Mouse (Mus musculus) gastrocnemius, adult 8-10 months (tissue): ENCODE measurements around the gene Slc25a10. TPM values are rescaled to one million over a fixed set of nuclear protein-coding genes. Genes with fewer than 3 reads are reported as not detected.

Experiments used
- DNase-seq, 2 experiments: peaks; one replicate each; pipeline ENCODE4 v3.0.0; 2022; ENCODE audit warnings: low spot score in 2 of 2
- total RNA-seq, 4 experiments: library from RNA; stranded (reverse); gene quantifications; 2 replicates each; pipeline ENCODE4 v1.2.4; 2022

Gene Slc25a10
- total RNA-seq, 4 experiments from 2014 or later, result 1.9 to 5.0 (median 3.1) TPM

DNA sequence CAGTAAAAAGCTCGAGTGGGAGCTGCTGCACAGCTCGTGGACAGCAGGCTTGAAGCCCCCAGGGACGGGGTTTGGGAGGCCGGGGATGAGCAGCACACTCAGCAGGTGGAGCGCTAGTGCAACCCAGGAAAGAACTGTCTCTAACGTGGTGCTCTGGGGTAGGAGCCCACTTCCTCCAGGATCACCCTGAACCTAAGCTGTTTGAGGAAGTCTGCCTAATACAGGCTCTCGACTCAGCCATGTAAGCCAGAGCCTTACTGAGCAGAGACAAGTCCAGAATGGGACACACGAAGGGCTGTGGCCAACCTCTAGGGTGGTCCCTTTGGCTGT is 47.3 kb downstream of the Slc25a10 start:
- no peak for DNase-seq

GRCm38 (mm10) chr11:120539285-120540014 is 47.8 kb downstream of the Slc25a10 start:
- no peak for DNase-seq

- peak in 1 of 2 experiments; percentile 50 for DNase-seq
These were observed 50.3 kb downstream of the Slc25a10 start for GRCm38 (mm10) chr11:120541907-120542306.

- no peak for DNase-seq
These were observed 50.7 kb downstream of the Slc25a10 start for GRCm38 (mm10) chr11:120542376-120542775.

DNA sequence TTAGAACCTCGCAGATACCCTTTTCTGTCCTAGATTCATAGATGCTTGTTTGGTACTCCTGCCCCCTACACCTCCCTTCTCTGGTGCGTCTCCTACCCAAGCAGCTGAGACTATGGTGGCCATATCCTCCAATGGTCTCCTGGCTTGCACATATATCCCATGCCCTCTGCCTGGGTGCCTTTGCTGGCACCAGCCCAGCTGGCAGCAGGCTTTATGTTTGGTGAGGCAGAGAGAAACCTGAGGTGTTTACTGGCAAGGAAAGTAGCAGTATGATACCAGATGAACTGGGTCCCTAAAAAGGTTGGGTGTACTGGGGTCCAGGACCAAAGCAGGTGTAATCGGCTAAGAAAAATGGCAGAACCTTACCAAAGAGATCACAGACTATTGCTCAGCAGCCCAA is 54.3 kb downstream of the Slc25a10 start:
- DNase-seq, result peak in 1 of 2 experiments; percentile 60

- DNase-seq, result no peak
These were observed 55.8 kb downstream of the Slc25a10 start for GRCm38 (mm10) chr11:120547469-120547868.

GRCm38 (mm10) chr11:120548214-120548613 is 56.6 kb downstream of the Slc25a10 start:
- DNase-seq, result no peak

GRCm38 (mm10) chr11:120548786-120549167 is 57.1 kb downstream of the Slc25a10 start:
- DNase-seq, result no peak

Other genes with a start within 250 kb of the Slc25a10 start
- 100 to 1,000 TPM; 131 to 185 (median 162) TPM for gene Actg1, start 143.3 kb upstream of the Slc25a10 start, total RNA-seq
- under 1 TPM in 3 of 4 experiments, not detected in 1; 0.21 to 0.54 (median 0.29) TPM for gene Fscn2, start 130.3 kb upstream of the Slc25a10 start, total RNA-seq
- gene Faap100, start 113.1 kb upstream of the Slc25a10 start, total RNA-seq, result 10 to 100 TPM; 11.5 to 13.5 (median 13.3) TPM
- gene Nploc4, start 54.1 kb upstream of the Slc25a10 start, total RNA-seq, result 10 to 100 TPM; 87.7 to 97.5 (median 90.6) TPM
- gene Tspan10, start 49.2 kb upstream of the Slc25a10 start, total RNA-seq, result 1 to 10 TPM in 1 of 4 experiments, not detected in 3; 1.2 TPM
- gene Pde6g, start 38.3 kb upstream of the Slc25a10 start, total RNA-seq, result 1 to 10 TPM in 2 of 4 experiments, under 1 TPM in 2; 0.70 to 1.0 (median 0.94) TPM
- 10 to 100 TPM; 20.4 to 26.4 (median 22.2) TPM for gene Oxld1, start 33.8 kb upstream of the Slc25a10 start, total RNA-seq
- gene Ccdc137, start 33.7 kb upstream of the Slc25a10 start, total RNA-seq, result 1 to 10 TPM; 4.5 to 6.0 (median 5.1) TPM
- 1 to 10 TPM; 4.7 to 7.5 (median 6.2) TPM for gene Arl16, start 24.2 kb upstream of the Slc25a10 start, total RNA-seq
- 100 to 1,000 TPM; 121 to 138 (median 132) TPM for gene Mrpl12, start 7.2 kb upstream of the Slc25a10 start, total RNA-seq
- under 1 TPM in 1 of 4 experiments, not detected in 3; 0.29 TPM for gene Gcgr, start 38.9 kb downstream of the Slc25a10 start, total RNA-seq
- 10 to 100 TPM; 18.6 to 20.5 (median 20.1) TPM for gene Mcrip1, start 57.9 kb downstream of the Slc25a10 start, total RNA-seq
- 100 to 1,000 TPM; 157 to 382 (median 178) TPM for gene Ppp1r27, start 59.3 kb downstream of the Slc25a10 start, total RNA-seq
- 100 to 1,000 TPM; 162 to 245 (median 209) TPM for gene P4hb, start 81.4 kb downstream of the Slc25a10 start, total RNA-seq
- gene Arhgdia, start 89.8 kb downstream of the Slc25a10 start, total RNA-seq, result 10 to 100 TPM; 74.3 to 86.2 (median 80.7) TPM
- 10 to 100 TPM; 20.1 to 40.8 (median 35.8) TPM for gene Alyref, start 106.5 kb downstream of the Slc25a10 start, total RNA-seq
- 10 to 100 TPM; 42.5 to 54.1 (median 49.7) TPM for gene Anapc11, start 106.6 kb downstream of the Slc25a10 start, total RNA-seq
- gene Npb, start 116.6 kb downstream of the Slc25a10 start, total RNA-seq, result not detected
- 10 to 100 TPM; 20.0 to 26.8 (median 26.0) TPM for gene Pcyt2, start 126.1 kb downstream of the Slc25a10 start, total RNA-seq
- gene Sirt7, start 133.4 kb downstream of the Slc25a10 start, total RNA-seq, result 1 to 10 TPM; 2.6 to 4.5 (median 3.8) TPM
- gene Mafg, start 141.8 kb downstream of the Slc25a10 start, total RNA-seq, result 10 to 100 TPM; 49.5 to 63.3 (median 59.3) TPM
- gene Pycr1, start 151.9 kb downstream of the Slc25a10 start, total RNA-seq, result 1 to 10 TPM; 3.7 to 5.3 (median 4.8) TPM
- gene Myadml2, start 156.3 kb downstream of the Slc25a10 start, total RNA-seq, result 100 to 1,000 TPM; 112 to 153 (median 132) TPM
- under 1 TPM in 1 of 4 experiments, not detected in 3; 0.22 TPM for gene Notum, start 169.3 kb downstream of the Slc25a10 start, total RNA-seq
- 10 to 100 TPM; 32.2 to 39.8 (median 35.2) TPM for gene Aspscr1, start 181.1 kb downstream of the Slc25a10 start, total RNA-seq
- 10 to 100 TPM; 26.1 to 31.0 (median 27.3) TPM for gene Cenpx, start 221.9 kb downstream of the Slc25a10 start, total RNA-seq
- 1 to 10 TPM; 1.8 to 4.4 (median 2.9) TPM for gene Lrrc45, start 222.1 kb downstream of the Slc25a10 start, total RNA-seq
- 1 to 10 TPM in 2 of 4 experiments, under 1 TPM in 2; 0.75 to 1.2 (median 0.89) TPM for gene Rac3, start 229.6 kb downstream of the Slc25a10 start, total RNA-seq
- 1 to 10 TPM; 7.9 to 9.8 (median 8.7) TPM for gene Dcxr, start 235.4 kb downstream of the Slc25a10 start, total RNA-seq
- gene Cbr2, start 240.3 kb downstream of the Slc25a10 start, total RNA-seq, result 10 to 100 TPM in 2 of 4 experiments, 1 to 10 TPM in 2; 6.1 to 30.8 (median 10.4) TPM